Mouse (Mus musculus) left cerebral cortex, adult 18-20 months (tissue): ENCODE results near the gene Tmem254b. TPM values are rescaled to one million over a fixed set of nuclear protein-coding genes. Genes with fewer than 3 reads are reported as not detected.
"Not testable (repeated sequence)": the region's sequence is repeated elsewhere in the genome, so short reads cannot be mapped to it uniquely, and the experiment has no call there.

ENCODE experiments used
- DNase-seq, 2 experiments: peaks; one replicate each; pipeline ENCODE4 v3.0.0; 2021 to 2022; ENCODE audit warnings: low spot score in 2 of 2, mixed read lengths in 1 of 2
- long read RNA-seq, 2 experiments: library from polyadenylated mRNA; stranded (forward); transcript quantifications; one replicate each; pipeline ENCODE4 v2.0.0; 2021
- total RNA-seq, 2 experiments: library from RNA; stranded (reverse); gene quantifications; 2 replicates each; pipeline ENCODE4 v1.2.3; 2021

The Tmem254b gene
- total RNA-seq: 10 to 100 TPM; 15.9 to 20.1 TPM
- long read RNA-seq, experiment 1, transcript Tmem254b-201 (4 exons, 1,447 nt): major isoform, 11 of 13 reads
- long read RNA-seq, experiment 1, partial matches to known transcripts: 0 of 13 reads
- long read RNA-seq, experiment 1, other reads (novel, unspliced or antisense): 0 of 13 reads
- long read RNA-seq, experiment 2, transcript Tmem254b-201 (4 exons, 1,447 nt): major isoform, 14 of 18 reads
- long read RNA-seq, experiment 2, partial matches to known transcripts: 0 of 18 reads
- long read RNA-seq, experiment 2, other reads (novel, unspliced or antisense): 0 of 18 reads

- DNase-seq: not testable (repeated sequence)
Observed at GRCm38 (mm10) chr14:26206926-26207247, at the start of gene Tmem254b. Gene Tmem254b, minus strand, starts transcription at chr14:26207041.

- not testable (repeated sequence) for DNase-seq
Observed at GRCm38 (mm10) chr14:26237183-26237582, 30.3 kb upstream of the Tmem254b start.

DNA sequence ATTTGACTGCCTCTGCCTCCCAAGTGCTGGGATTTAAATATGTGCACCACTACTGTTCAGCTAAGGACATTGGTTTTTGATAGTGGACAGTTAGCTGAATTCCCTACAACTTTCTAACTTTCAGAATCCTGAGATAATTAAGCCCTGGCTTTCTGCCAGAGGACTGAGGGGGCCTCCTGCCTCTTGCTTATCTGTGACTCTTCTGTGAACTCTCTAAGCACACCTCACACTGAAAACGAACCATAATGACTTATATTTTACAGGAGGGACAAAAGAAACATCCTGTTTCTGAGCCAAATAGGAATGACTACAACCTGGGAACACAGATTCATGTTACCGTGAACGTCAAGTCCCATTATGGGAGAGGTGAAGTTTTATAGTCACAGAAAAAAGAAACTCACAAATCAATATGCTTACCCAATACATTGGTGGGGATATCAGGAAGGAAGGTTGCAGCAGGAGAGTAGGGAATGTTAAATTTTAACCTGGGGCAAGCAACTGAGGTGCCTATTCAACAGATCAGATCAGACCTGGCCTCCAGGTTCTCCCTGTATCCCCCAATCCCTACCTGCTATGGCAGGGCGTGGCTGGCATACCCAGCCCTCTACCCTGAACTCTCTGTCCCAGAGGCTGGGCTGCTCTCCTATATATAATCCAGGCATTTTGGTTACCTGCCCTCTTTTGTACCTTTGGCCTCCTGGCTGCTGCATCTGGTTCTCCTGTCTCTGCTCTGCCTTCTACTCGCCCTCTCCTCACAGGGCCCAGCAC lies 9.6 kb upstream of the Tmem254b start:
- not testable (repeated sequence) for DNase-seq

GRCm38 (mm10) chr14:26206197-26206925 lies 480 bp downstream of the Tmem254b start:
- not testable (repeated sequence) for DNase-seq

DNA sequence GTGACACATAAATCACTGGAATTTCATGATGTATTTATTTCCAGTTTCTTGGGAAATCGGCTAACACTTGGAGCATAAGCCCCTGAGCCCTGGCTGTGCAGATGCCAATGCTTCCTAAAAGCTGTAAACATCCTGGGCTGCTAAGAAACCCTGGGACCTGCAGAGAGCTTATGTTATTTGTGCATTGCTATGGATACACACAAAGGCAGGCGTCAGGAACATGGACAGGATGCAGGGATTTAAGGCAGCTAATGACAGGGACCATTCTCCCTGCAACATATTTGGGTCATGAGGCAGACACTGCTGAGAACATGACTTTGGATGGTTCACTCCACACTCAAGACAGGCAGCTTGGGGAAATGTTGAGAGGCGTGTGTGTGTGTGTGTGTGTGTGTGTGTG lies 9.0 kb downstream of the Tmem254b start:
- DNase-seq: not testable (repeated sequence)

DNA sequence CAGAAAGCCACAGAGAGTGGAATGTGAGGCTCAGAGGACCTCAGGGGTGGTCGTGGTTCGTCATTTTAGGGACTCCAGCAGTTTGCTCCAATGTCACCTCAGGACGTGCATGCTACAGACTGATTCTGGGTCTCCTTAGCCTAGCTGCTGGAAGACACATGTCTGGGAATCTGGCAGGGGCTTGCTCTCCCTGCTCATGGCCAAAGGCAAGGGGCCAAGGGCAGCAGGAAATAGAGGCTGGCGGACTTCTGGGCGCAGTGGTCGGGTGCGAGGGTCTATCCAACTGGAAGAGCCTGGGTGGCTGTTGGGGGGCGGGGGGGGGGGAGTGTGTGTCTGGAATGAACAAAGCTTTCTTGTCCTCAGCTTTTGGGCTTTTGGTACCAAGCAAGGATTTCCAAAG lies 18.5 kb downstream of the Tmem254b start:
- not testable (repeated sequence) for DNase-seq

GRCm38 (mm10) chr14:26186638-26187037 lies 20.2 kb downstream of the Tmem254b start:
- not testable (repeated sequence) for DNase-seq

DNA sequence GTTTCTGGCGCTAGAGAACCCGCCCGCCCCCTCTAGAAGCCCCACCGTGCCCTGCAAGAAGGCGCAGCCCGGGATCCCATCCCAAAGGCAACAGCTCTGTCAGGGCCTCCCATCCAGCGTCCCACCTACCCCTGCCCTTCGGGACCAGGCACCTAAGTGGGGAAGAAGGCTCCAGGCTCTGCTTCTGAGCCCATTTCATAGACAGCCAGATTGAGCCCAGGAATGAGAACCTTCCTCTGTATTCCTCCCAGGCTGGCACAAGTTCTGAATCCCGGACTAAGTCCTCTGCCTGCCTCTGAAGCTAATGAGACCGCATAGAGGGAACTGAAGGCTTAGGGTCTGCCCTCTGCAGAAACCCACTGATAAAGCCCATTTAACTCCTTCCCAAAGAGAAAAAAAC lies 24.5 kb downstream of the Tmem254b start, which contains the start of gene Plac9b:
Gene Plac9b, minus strand, starts transcription at position 101 of the 400 bp plus-strand sequence.
- not testable (repeated sequence) for DNase-seq

GRCm38 (mm10) chr14:26181660-26182059 lies 25.2 kb downstream of the Tmem254b start:
- not testable (repeated sequence) for DNase-seq

DNA sequence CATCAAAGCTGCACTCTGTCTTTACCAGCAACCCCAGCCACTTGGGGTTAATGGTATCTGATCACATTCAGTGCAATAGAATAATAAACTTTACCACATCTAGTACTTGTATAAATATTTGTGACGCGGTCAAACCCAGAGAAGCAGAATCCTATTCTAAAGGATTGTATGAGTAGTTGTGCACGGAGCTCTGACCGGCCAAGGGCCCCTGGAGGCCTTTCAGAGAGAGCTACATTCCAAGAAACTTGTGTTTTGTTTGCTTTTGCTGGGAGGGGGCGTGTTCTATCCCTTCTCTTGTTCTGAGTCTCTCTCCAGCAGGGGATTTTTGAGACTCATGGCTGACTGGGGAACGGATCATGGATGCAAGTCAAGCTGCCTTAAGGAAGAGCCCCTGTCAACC lies 31.8 kb downstream of the Tmem254b start:
- not testable (repeated sequence) for DNase-seq

- not testable (repeated sequence) for DNase-seq
Observed at GRCm38 (mm10) chr14:26173955-26174354, 32.9 kb downstream of the Tmem254b start.

DNA sequence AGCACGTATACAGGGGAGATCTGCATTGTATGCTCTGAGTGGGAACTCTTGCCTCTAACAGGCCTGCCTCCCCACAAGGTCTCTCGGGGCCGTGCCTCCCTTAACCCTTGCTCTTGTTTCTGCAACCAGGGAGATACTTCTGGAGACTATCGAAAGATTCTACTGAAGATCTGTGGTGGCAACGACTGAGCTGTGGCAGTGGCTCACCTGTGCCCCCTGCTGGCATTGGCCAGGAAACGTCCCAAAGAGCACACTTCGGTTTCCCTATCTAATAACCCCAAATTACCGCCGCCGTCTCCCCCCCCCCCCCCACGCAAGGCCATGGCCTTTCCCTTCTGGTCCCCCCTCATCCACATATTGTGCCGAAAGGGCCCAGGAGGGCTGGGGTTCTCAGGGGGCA lies 41.6 kb downstream of the Tmem254b start:
- not testable (repeated sequence) for DNase-seq

- not testable (repeated sequence) for DNase-seq
Observed at GRCm38 (mm10) chr14:26162423-26162822, 44.4 kb downstream of the Tmem254b start.

DNA sequence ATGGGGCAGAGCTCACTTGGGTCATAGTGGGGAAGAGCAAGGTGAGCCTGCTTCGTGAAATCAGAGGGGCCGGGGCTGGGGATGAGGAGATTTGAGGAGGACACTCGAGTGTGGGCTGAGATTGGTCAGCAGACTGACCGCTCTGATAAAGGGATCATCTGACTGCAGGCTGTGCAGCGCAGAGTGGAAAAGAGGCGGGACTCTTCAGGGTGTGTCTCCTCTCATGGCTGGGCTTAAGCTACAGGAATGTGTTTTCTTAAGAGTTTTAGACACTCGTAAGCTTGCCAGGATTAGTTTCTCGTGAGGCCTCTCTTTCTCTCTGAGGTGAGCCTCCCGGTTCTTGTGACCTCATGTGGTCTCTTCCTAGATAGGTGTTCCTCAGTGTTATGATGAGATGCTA lies 45.7 kb downstream of the Tmem254b start:
- DNase-seq: not testable (repeated sequence)

- not testable (repeated sequence) for DNase-seq
Observed at GRCm38 (mm10) chr14:26156032-26156431, 50.8 kb downstream of the Tmem254b start.

Other genes with a start within 250 kb of the Tmem254b start
- under 1 TPM; 0.28 to 0.61 TPM for gene Duxbl1, start 228.5 kb downstream of the Tmem254b start, total RNA-seq
- gene Gm9780, start 164.3 kb downstream of the Tmem254b start, total RNA-seq: 1 to 10 TPM; 3.4 to 8.0 TPM
- 10 to 100 TPM; 12.1 to 14.3 TPM for gene Tmem254c, start 139.7 kb downstream of the Tmem254b start, total RNA-seq
- not detected for gene Cphx2, start 125.5 kb downstream of the Tmem254b start, total RNA-seq
- not detected for gene Cphx3, start 124.7 kb downstream of the Tmem254b start, total RNA-seq
- gene Duxbl2, start 88.7 kb downstream of the Tmem254b start, total RNA-seq: under 1 TPM in 1 of 2 experiments, not detected in 1; 0.26 TPM
- gene Plac9b, start 24.6 kb downstream of the Tmem254b start, total RNA-seq: 1 to 10 TPM; 6.5 to 7.9 TPM
- under 1 TPM in 1 of 2 experiments, not detected in 1; 0.26 TPM for gene Duxbl3, start 50.9 kb upstream of the Tmem254b start, total RNA-seq